Mouse (Mus musculus) ZHBTc4 (cell line): Measurements from ENCODE around the gene C130026I21Rik.
"Not testable (repeated sequence)": the region's sequence is repeated elsewhere in the genome, so short reads cannot be mapped to it uniquely, and the experiment has no call there.

ENCODE experiments used
- DNase-seq: peaks from one replicate; pipeline ENCODE4 v3.0.0-alpha.2; 2011; ENCODE audit warnings: low read depth, low spot score

The C130026I21Rik gene

DNA sequence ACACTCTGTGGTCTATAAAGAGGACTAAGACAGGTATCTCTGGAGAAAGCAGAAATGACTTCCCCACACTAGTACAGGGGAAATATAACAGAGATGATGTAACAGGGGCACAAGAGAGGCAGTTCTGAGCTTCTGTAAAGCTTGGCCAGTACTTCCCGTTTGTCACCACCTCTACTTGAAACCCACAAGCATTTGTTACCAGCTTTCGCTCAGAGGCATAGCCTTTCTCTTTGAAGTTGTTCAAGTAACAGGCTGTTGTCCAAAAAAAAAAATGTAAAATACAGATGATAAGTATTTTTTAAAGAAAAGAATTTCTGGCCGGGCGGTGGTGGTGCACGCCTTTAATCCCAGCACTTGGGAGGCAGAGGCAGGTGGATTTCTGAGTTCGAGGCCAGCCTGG is 236.8 kb downstream of the C130026I21Rik start:
- not testable (repeated sequence) for DNase-seq

DNA sequence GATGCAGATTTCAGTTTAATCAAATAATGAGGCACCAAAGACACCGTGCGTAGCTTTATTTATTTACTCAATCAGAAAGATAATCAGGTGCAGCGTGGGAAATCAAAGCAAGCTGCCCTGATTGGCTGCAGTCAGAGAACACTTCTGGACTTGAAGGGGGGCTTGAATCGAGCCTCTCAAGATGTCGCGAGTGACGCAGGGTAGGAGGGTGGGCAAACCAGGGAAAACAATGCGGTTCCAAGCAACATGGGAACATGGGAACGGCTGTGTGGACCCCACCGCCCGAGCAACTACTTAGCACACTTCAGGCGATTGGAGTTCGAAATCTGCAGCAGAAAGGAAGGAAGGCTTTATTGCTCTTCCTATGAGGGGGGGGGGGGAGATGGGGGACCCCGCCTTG is 240.2 kb downstream of the C130026I21Rik start:
- not testable (repeated sequence) for DNase-seq

DNA sequence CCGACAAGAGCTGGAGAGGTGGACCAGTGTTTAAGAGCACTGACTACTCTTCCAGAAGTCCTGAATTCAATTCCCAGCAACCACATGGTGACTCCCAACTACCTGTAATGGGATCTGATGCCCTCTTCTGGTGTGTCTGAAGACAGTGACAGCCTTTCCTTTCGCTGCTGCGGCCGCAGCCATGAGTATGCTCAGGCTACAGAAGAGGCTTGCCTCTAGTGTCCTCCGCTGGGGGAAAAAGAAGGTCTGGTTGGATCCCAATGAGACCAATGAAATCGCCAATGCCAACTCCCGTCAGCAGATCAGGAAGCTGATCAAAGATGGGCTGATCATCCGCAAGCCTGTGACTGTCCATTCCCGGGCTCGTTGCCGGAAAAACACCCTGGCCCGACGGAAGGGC is 258.4 kb downstream of the C130026I21Rik start:
- not testable (repeated sequence) for DNase-seq

DNA sequence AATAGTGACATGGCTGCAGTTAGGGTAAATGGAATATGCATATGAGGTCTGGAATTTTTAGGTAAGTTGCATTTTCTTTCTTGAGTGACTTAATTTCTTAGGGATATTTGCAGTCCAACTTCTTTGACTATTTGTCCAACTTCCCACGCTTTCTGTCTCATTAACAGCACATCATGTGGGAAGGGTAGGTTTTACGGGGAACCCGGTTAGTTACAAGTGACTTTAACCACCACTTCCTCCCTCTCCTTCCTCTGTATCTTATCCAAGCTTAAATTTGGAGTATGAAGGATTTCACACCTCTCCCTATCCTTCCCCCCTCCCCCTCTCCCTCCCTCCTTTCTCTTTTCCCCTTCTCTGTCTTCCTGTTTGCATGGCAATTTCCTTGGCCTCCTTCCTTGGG is 259.4 kb downstream of the C130026I21Rik start:
- not testable (repeated sequence) for DNase-seq

DNA sequence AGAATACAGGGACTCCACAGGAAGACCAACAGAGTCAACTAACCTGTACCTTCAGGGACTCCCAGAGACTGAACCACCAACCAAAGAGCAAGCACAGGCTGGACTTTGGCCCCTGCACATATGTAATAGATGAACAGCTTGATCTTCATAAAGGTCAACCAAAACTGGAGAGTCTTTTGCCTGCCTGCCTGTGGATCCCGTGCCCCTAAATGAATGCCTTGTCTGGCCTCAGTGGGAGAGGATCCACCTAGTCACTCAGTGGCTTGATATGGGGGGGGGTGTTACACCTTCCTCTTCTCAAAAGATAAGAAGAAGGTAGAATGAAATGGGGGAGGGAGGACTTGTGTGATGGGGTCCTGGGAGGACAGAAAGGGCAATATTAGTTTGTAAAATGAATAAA is 262.6 kb downstream of the C130026I21Rik start:
- not testable (repeated sequence) for DNase-seq

DNA sequence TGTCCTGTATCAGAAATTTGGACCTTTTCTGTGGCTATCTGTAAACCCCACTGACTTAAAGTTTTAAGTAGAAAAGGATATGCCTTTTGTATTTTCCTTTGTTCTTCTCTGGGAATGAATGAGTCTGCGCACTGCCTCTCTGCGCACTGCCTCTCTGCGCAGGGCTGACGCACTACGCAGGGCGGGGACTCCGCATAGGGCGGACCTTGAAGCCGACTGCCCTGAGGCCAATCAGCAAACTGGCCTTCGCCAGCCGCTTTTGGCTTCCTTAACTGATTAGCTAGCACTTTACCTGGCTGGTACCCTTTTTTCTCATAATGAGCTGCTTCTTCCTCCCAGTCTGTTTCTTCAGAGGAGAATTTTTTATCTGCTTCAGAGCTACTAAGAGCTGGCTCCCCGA is 271.1 kb downstream of the C130026I21Rik start:
- DNase-seq, result not testable (repeated sequence)

DNA sequence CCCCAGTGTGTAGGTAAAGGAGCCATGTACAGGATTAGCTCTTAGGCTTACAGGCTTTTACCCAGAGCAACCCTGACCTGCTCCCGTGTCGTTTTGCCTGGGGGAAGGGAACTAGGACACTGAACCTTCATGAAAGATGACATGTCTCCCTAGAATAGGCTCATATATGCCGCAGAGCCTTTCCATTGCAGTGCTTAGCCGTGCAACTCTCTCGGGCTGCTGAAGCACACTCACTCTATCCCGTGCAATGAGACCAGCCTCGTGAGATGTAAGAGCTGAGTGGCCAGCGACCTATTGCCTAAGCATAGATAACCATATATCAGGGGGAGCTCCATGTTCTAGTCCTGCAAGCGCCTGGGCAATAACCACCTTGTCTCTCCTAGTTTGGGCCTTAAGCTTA is 274.1 kb downstream of the C130026I21Rik start:
- not testable (repeated sequence) for DNase-seq

DNA sequence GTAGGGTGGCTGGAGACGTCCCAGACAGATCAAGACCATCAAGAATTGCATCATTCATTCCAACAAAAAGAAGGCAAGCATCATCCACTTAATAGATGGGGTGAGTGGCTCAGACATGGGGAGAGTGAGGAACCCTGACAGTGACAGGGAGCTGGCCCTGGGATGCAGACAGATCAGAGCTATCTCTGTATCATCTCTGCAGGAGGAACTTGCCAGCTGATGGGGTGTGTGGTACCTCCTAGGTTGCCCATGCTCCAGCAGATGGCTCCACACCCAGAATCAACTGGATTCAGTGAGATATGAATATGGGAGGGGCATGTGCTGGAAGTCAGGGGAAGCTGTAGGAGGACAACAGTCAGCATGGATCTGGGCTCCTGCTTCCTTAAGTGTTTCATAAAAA is 275.9 kb downstream of the C130026I21Rik start:
- DNase-seq, result not testable (repeated sequence)

DNA sequence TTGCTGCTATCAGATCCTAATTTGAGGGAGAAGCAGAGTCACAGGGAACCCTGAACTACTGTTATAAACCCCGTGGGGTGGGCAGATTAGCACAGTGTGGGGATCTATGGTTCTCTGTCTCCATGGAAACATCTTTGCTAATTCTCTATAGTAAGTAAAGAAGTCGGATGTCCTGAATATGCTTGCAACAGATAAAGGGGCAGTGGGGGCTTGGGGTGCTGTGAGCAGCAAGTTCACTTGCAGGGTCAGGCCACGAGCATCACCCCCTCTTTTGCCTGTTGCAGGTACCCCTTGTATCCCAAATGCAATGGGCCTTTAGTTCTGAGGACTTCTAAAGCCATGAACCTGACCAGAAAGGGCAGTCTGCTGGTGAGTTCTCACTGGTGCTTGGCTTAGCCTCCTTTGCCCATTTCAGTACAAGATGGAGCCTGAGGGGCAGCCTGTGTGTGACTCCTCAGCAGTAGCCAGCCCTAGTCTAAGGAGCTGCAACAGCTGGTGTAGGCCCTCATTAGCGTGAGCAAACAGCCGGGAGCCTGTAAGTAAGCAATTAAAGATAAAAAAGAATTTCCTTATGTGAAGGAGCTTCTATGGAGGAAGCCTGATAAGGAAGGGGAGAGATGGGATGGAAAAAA is 276.6 kb downstream of the C130026I21Rik start:
- DNase-seq, result not testable (repeated sequence)

DNA sequence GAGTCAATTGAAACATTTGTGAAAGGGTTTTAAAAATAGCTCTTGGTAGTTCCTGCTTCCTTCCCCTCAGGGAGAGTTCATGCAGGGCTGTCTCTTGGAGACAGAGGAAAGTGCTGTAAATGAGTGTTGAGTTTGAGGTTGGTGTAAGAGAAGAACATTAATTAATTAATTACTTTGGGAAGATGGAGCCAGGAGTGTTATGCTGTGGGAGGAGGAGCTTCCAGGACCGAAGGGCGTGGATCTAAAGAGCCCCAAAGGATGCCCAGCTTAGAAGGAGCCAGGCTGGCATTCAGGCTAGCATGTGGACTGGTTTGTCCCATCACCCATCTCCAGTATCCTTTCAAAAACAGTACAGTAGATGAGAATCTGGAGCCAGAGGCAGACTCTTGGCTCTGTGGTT is 277.1 kb downstream of the C130026I21Rik start:
- DNase-seq, result not testable (repeated sequence)

DNA sequence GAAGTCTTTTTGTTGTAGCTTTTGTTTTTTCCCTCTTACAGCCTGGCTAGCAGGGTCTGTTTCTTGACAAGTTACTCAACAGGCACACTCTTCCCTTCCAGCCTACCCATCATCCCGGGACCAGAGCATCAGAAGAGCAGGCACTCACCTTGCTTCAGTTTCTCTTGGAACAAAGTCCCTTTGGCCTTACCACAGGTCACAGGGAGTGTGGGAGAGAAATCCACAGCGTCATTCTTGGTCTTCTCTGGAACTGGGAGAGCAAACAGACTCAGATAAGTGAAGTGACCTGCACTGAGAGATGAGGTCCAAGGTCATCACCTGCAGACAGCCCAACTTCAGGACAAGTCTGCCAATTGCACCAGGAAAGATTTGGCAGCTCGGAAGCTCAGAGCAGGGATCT is 277.5 kb downstream of the C130026I21Rik start:
- not testable (repeated sequence) for DNase-seq

DNA sequence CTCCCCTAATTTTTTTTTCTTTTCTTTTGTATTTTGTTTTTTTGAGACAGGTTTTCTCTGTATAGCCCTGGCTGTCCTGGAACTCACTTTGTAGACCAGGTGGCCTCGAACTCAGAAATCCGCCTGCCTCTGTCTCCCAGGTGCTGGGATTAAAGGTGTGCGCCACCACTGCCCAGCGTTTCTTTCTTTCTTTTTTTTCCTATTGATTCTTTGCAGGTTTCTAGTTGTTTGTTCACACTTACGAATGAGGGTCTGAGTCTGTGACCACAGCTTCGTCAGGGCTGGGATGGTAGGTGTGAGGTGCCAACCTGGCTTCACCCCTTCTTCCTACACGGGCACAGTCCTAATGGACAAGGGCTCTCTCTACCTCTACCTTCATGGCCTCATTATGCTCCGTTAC is 281.3 kb downstream of the C130026I21Rik start:
- not testable (repeated sequence) for DNase-seq

DNA sequence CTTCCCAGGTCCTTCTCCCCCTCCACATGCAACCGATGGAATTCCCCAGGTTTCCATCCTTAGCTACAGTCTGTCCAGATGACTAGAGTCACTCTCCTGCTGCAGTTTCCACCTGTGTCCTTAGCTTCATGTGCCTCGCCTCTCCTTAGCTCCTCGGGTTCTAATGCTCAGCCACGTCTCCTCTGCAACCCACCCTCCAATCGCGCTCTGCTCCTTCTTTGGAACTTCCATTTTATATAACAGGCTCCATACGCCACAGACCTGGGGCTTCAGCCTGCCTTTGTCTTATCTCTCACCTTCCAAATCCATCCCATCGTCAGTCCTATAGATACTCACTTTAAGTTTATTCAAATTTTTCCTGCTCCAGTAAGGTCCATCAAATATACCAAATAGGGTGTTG is 282.6 kb downstream of the C130026I21Rik start:
- DNase-seq, result not testable (repeated sequence)

DNA sequence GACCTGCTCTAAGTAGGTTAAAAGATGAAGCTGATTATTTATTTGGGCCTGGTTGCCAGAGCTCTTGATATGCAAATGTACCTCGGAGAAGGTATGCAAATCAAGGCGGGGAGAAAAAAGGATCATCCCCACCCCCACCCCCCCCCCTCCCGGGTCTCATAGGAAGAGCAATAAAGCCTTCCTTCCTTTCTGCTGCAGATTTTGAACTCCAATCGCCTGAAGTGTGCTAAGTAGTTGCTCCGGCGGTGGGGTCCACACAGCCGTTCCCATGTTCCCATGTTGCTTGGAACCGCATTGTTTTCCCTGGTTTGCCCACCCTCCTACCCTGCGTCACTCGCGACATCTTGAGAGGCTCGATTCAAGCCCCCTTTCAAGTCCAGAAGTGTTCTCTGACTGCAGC is 308.6 kb downstream of the C130026I21Rik start:
- peak; percentile 52 for DNase-seq

DNA sequence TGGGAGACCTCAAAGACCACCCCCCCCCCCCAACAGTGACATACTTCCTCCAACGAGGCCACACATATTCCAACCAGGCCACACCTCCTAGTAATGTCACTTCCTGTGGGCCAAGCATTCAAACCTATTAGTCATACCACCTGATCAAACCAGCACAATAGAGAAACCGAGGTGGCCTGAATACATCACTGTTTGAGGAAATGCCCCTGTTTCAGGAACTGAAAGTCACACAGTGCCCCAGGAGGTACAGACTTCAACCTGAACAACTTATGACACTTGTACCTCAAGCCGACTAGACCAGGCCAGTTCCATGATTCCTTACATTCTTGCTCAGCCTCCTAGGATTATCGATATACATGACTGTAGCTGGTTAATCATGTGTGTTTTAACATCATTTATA is 312.7 kb downstream of the C130026I21Rik start:
- not testable (repeated sequence) for DNase-seq

DNA sequence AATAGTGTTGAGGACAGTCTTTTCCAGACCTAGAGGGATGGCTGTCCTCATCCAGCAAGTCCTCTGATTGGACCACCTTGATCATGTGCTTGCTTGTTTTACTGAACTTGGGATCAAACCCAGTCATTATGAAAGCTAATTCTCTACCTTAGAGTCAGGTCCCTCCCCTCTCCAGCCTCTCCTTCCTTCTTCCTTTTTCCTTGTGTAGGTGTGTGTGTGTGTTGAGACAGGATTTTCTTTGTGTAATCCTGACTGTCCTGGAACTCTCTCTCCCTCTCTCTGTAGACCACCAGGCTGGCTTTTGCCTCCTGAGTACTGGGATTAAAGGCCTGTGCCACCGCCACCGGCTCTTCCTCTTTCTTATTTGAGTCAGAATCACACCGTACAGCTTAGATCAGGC is 313.6 kb downstream of the C130026I21Rik start:
- DNase-seq, result not testable (repeated sequence)

DNA sequence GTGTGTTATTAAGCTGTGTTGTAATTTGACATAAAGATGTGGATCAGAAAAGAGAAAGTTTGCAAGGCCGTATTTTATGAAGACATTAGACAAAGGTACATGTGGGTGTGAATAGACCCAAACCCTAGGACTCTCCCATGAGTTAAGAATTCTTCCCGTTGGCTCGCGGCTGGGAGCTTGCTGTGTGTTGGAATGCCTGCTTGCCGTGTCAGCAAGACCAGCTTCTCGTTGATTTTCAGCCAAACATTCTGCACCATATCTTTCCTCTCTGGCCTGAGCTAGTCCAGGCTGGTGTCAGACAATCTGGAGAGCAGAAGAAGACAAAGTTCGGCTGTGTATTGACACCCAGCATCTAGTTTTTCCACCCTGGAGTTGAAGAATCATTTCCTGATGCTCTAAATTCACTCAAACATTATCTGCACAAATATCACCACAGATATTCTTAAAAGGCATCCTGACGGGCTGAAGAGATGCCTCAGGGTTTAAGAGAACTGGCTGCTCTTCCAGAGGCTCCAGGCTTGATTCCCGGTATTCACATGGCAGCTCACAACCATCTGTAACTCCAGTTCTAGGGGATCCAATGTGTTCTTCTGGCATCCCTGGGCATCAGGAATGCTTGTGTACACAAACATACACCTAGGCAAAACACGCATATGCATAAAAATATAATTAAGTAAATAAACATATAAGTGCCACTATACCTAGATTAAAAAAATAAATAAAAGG is 317.7 kb downstream of the C130026I21Rik start:
- DNase-seq, result no peak

DNA sequence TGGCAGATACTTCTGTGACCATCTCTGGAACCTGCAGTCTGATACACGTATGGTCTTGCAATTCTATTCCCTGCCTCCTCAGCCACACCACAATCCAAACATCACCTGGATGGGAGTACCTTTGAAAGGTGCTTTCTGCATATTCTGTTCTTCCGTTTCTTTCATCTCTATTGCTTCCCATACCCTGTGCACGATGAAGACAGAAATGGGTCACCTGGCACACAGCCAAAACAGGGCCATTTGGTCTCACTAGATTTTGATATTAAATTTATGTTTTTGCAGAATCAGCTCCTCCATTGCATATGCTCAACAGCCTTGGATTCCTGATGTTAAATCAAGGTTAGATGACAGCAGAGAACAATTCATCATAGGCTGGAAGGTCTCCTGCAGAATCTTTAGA is 318.8 kb downstream of the C130026I21Rik start:
- no peak for DNase-seq

DNA sequence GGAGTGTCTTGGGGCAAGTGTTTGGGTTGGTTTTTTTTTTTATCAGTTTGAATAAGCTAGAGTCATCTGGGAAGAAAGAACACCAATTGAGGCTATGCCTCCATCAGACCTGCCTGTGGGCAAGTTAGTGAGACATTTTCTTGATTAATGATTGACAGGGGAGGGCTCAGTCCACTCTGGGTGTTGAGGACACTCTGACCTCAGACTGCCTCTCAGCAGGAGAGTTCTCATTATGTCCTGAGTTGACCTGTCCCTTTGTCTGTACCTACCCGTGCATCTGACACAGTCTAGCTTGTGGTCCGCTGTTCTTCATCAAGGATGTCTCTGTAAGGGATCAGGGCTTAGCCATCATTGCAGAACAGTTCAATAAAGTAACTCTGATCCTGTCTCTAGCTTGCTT is 323.0 kb downstream of the C130026I21Rik start:
- no peak for DNase-seq

DNA sequence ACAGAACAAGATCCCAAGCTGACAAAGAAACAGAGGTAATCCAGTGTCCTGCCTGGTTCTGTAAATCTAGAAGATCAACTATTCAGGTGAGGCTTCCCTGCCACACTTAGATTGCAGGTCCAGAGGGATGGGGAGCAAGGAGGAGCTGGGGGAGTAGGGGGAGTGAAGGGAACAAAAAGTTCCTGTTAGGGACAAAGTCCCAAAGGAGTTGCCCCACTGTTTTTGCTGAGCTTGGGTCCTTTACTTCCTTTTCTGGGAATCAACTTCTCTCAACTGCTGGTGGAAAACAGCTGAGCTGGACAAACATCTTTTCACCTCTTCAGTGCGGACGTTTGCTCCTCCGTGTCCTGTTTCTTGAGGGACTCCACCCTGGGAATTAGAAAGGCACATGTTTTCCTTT is 324.4 kb downstream of the C130026I21Rik start:
- DNase-seq, result no peak

DNA sequence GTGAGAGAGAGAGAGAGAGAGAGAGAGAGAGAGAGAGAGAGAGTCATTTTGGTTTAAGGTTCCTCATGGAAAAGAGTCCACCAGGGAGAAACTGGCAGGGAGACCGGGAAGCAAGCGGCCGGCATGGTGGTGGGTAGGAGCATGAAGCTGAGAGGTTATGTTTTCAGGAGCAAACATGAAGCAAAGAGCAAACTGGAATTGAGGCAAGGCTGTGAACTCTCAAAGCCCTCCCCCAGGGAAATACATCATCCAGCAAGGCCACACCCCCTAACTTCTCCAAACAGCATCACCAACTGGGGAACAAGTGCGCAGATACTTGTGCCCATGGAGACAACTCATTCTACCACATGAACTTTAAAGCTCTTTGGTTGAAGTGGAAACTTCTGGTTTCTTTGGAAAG is 326.8 kb downstream of the C130026I21Rik start:
- no peak for DNase-seq
